Mouse (Mus musculus) stomach, postnatal 0 days (tissue): Measurements from ENCODE around the gene Zfp3.

Source experiments
- CTCF ChIP-seq: IDR thresholded peaks from 2 replicates; pipeline ENCODE4 v1.5.1; 2016; ENCODE audit warnings: antibody characterized with exemption, low read depth, mild to moderate bottlenecking, moderate library complexity
- EP300 ChIP-seq: optimal IDR thresholded peaks from 2 replicates; pipeline ENCODE3; 2016; ENCODE audit warnings: antibody characterized with exemption

GRCm38 (mm10) chr11:70770804-70771203 lies 6.8 kb downstream of the Zfp3 start:
- TF ChIP-seq CTCF (no peak), EP300 (no peak)
